Mouse (Mus musculus) common myeloid progenitor, adult 5-6 weeks (primary cell): Measurements from ENCODE around the gene Ncor1. TPM values are rescaled to one million over a fixed set of nuclear protein-coding genes. Genes with fewer than 3 reads are reported as not detected.
"Not testable (repeated sequence)": the region's sequence is repeated elsewhere in the genome, so short reads cannot be mapped to it uniquely, and the experiment has no call there.

Experiments
- ATAC-seq: replicated peaks from 2 replicates; pipeline ENCODE4 v1.8.0; 2016; ENCODE audit warnings: low read depth, mild to moderate bottlenecking, moderate TSS enrichment, inconsistent platforms; ENCODE audit not compliant: poor library complexity, severe bottlenecking
- total RNA-seq: library from RNA; stranded (forward); fragments of 200-1000, 187-1606 nt; gene quantifications from 2 replicates; pipeline ENCODE4 v1.2.3, GENCODE M21; 2017

Gene Ncor1
- total RNA-seq, 1 experiment from 2014 or later = 349 TPM

DNA sequence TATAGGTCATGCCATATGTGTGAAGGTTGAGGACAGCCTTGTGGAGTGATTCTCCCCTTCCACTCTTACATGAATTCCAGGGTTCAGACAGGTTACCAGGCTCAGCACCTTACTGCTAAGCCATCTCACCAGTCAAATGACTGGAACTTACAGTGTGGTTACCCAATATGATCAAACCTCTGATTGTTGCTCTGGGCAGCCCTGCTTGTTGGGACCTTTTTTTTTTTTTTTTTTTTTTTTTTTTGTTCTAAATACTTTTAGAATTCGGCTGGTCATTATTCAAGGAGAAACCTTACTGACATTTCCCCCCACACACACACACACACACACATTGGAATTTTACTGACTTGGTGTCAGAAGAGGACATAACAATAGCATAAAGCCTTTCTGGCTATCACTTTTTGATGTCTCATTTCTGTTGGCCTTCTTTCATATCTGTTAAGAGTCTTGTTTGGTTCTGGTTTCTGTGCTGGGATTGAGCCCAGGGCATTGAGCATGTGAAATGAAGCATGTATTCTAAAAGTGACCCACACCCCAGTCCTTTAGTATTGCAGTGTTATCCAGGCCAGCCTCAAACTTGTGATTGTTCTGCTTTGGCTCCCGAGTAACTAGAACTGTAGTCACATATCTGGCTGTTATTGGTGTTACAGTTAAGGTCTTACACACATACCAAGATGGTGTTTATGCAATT lies 5.0 kb upstream of the Ncor1 start:
- no peak for ATAC-seq

DNA sequence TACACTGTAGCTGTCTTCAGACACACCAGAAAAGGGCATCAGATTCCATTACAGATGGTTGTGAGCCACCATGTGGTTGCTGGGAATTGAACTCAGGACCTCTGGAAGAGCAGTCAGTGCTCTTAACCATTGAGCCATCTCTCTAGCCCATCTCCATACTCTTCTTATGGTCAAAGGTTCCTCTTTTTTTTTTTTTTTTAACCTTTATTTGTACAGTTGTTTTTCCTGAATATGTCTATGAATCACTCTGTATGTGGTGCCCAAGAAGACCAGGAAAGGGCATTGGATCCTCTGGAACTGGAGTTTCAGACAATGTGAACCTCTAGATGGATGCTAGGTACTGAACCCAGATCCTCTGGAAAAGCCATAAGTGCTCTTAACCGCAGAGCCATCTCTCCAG lies 4.2 kb upstream of the Ncor1 start:
- not testable (repeated sequence) for ATAC-seq

DNA sequence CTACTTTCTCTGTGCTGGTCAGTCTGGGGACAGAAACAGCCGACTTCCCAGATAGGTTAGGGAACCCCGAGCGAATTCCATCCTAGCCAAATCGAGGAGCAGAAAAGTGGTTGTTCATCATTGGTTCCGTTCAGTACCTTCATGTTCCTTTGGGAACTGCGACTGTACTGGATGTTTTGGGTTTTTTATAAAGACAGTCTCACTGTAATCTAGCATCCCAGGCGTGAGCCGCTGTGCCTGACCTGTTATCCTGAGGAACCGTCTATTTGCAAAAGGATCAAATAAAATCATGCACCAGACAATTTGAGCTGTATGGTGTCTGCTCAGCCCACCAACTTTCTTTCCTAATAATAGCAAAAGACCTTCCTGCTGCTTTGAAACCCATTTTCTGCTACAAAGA lies 439 bp upstream of the Ncor1 start:
- no peak for ATAC-seq

DNA sequence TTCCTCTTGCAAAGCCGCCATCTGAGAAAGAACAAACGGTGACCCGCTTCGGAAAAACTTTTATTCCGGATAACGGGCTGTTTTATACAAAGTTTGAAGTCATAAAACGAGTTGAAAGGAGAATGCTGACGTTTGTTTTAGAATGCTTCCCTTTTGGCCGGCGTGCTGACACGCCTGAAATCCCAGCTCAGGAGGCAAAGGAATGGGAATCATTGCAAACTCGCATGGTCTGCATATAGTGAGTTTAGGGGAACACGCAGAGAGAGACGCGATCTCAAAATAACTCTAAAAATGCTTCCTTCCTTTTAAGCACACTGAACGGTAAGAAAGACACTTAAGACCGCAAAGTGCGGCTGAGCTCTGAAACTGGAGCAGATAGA lies 460 bp downstream of the Ncor1 start:
- no peak for ATAC-seq

DNA sequence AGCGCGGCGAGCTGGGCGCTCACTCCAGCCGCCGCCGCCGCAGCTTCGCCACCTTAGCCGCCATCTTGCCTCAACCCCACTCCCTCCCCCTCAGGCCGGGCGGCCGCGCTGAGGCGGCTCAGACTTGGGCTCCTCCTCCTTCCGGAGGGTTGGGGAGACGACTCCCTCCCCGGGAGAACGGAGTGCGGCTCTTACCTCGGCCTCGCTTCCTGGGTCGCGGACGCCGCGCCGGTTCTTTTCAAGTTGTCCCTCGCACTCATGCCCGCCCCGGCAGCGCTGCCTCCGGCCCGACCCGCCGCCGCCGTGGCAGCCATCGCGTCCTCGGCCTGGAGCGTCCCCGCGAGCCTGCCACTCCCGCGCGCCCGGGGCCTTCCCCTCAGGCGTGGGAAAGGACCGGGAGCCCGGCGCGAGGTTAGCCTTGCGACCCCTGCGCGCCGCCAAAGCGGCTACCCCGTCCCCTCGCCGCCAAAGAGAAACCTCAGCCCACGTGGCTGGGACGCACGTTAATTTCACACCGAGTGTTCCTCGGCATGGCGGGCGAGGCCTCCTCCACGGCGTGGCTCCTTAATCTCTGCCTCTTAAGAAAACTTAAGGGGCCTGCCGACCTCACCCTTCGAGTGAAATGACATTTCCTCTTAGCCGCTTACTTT lies 975 bp downstream of the Ncor1 start:
- ATAC-seq = peak; percentile 81

DNA sequence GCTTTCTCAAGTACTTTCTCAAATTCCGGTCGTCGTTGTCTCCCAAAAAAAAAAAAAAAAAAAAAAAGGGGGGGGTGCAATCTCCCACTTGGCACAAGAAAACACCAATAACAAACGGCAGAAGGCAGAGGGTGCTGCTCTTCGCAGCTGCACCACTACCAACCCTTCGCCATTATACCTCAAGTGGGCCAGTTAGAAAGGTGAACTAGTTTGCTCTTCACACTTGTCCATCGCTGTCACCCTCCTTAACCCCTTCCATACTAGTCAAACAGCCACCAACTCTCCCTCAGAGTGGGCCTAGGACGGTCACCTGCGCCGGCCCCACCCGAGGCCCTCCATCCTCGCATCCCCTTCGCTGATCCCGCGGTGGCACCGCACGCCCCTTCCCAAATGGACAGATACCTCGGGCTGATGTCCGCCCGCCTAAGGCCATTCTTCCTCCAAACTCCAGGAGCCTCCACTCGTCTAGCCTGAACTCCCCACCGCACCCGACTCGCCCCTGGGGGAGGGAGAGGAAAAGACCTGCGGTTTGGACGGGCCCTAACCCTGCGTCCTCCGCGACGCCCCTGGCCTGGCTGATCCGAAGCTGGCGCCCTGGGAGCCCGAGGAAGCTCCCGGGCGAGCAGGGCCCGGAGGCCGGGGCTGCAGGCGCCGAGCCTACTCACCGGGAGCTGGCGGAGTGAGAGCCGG lies 1.7 kb downstream of the Ncor1 start:
- ATAC-seq = peak; percentile 30

DNA sequence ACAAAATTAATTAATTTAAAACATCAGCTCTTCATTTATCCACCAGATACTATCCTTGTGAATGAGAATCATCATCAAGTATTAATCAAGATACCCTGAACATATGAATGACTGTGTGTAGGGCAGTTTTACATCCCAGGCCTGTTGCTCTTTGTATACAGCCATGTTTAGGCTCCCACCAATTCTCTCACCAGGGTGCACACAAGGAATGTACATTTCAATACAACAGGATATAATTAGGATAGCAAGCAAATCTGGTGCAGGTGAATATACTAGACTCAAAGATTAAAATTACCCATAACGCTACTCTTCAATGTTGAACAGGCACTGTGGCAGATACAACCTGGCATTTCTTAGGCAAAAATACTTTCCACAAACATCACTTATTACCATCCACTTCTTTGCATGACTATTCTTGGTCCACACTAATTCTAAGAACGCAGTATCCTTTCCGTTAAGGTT lies 2.3 kb downstream of the Ncor1 start:
- no peak for ATAC-seq

DNA sequence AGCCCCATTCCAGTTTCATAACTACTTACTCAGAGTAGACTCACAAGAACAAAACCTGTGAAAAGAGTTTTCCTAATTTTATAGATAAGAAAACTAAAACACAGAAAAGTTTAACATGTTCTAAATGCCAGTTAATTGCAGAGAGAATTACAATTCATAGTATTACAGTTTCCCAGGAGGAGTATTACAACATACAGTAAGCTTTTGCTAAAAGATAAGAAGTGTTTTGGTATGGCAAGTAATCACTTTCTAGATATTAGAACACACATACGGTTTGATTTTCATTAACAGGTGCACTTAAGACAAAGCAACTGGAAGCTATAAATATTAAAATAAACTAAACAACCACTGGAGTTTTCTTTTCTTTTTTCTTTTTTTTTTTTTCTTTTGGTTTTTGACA lies 3.1 kb downstream of the Ncor1 start:
- no peak for ATAC-seq

DNA sequence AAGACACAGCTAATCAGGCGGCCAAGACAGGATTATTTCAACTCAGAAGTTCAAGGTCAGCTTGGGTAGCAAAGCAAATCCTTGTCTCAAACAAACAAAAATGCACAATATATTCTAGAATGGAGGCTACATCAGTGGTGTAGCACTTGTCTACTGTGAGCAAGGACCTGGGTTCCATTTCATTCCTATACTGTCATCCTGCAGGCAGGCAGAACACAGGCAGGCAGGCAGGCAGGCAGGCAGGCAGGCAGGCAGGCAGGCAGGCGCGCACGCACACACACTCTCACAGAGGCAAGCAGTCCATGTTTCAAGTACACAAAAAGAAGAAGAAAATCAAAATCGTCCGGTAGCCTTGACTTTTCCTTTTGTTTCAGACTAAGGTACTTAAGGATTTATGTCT lies 9.4 kb downstream of the Ncor1 start:
- no peak for ATAC-seq

DNA sequence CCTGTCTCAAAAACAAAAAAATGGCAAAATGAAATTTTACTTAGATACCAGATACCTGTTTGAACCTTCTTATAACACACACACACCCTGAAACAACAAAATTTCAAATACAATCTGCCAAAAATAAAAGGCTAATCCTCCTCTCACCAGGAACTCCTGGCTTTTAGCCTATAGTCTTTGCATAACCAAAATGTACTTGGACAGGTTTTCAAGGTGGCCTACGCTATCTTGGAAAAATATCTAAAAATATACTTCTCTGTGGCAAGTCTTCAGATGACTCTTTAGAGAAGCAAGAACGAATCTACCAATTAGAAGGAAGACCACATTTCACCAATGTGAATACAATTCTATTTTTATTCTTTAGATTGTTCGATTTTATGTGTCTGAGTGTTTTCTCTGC lies 12.5 kb downstream of the Ncor1 start:
- ATAC-seq = no peak

DNA sequence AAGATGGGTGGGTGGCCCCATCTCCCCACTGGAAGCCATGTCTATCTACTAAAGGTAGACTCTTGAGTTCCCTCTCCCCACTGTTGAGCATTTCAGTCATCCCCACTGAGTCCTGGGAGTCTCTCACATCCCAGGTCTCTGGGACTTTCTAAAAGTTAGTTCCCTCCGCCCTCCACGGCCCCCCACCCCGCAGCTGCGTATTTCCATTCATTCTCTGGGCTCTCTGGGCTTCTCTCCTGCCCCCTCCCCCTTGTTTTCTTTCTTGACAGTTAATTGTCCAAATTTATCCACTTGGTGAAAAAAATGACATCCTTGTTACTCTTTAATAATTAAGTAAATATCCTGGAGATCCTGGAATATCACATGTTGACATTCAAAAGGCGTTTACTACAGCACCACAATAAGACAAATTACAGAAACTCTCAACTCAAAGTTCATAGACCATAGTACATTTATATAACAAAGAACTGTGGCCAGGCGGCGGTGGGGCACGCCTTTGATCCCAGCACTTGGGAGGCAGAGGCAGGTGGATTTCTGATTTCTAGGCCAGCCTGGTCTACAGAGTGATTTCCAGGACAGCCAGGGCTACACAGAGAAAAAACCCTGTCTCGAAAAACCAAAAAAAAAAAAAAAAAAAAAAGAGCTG lies 17.5 kb downstream of the Ncor1 start:
- ATAC-seq = no peak

DNA sequence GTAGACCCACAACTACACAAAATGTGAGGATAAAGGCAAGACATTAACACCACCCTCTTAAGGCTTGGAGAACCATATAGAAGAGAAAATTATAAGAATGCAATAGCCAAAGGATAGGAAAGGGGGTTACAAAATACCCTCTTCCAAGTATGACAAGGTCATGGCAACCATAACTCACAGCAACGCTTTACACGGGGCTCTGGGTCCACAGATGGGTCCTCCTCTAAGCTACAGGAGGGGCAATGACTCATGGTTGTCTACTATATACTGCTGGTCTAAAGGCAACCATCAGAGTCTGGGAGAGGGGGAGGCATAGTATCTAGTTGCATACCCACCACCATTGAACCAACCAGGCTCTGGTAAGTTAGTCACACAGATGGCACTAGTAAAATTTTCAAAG lies 26.1 kb downstream of the Ncor1 start:
- ATAC-seq = no peak

DNA sequence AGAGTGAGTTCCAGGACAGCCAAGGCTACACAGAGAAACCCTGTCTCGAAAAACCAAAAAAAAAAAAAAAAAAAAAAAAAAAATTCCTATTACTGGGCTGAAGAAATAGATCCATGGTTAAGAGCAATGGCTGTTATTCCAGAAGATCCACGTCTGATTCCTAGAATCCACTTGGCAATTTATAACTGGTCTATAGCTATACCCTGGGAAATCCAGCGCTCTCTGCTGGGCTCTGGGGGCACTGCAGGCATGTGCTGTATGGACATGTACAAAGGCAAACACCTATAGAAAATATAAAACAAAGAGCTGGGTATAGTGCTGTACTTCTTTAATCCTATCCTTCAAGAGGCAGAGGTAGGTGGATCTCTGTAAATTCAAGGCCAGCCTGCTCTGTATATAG lies 31.2 kb downstream of the Ncor1 start:
- peak; percentile 47; the same call in 1 of the 2 replicates for ATAC-seq

DNA sequence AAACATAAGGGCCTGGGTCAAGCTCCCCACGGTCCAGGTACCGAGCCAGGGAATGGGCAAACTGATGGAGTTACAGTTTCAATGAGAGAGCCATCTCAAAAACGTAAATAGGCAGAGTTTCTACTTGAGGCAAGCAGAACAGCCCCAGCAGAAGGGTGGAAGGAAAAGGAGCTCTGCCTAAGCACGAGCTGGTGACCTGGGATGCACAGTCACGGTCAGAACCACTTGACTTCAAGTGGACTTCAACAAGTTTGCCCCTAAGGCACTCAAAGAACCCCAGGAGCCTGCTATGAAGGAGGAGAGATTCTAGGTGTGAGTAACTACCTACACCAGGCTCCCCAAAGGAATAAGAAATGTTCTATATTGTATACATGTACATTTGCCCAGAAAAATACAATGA lies 32.1 kb downstream of the Ncor1 start:
- no peak for ATAC-seq

DNA sequence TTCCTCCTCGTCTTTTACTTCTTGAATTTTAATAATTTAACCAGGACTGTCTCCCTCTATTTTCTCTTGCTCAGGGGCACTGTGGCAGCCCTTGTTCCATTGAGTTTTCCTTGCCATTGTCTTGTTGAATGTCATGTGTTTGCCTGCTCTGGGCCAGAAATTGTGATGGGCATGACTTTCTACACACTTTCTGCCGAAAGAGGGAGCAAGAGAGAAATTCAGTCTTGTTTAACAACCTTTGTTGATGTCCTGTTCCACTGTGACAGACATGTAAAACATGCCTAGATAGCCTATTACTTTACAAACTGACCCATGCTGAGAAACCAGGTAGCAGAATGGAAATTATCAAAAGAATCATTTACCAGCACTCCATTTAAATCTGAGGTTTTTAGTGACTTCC lies 33.8 kb downstream of the Ncor1 start:
- ATAC-seq = no peak

DNA sequence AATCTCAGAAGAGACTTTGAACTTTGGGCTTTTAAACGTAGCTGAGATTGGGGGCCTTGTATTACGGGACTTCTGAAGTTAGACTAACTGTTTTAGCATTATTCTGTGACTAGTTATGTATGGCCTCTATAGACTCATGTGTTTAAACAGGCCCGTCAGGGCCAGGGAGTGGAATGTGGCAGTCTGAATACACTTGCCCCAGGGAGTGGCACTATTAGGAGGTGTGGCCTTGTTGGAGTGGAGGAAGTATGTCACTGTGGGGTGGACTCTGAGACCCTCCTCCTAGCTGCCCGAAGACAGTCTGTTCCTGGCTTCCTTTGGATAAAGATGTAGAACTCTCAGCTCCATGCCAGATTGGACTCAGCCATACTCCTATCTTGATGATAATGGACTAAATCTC lies 43.3 kb downstream of the Ncor1 start:
- ATAC-seq = no peak

DNA sequence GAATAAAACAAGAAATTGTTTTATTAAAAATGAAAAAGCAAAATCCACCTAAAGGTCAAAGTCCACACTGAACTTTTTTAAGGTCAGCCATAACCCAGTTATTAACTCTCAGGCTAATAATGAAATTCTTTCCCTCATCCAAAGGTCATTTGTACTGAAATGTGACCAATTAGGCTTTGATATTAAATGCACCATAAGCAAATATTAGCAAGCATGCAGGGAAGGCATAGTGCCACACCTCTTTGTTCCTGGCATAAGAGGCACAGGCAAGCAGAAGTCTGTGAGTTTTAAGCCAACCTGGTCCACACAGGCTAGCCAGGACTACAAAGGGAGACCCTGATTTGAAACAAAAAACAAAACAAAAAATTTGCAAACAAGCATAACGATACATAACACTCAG lies 48.7 kb downstream of the Ncor1 start:
- no peak for ATAC-seq

DNA sequence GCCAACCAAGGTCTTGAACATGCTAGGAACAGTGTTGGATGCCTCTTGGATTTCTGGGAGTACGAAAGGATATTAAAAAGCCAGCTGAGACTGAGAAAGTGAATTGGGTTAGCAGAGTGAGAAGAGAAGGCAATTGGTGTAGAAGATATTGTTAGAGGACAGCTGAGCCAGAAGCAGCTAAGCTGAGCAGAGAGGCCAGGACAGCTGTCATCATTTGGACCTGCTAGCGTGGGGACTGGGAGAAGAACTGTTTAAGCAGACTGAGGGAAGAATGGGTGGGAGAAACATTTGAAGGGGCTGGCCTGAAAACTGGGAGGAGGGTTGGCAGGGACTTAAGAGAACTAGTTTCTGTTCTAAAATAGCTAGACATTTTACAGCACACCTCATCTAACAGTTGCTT lies 49.5 kb downstream of the Ncor1 start:
- no peak for ATAC-seq

DNA sequence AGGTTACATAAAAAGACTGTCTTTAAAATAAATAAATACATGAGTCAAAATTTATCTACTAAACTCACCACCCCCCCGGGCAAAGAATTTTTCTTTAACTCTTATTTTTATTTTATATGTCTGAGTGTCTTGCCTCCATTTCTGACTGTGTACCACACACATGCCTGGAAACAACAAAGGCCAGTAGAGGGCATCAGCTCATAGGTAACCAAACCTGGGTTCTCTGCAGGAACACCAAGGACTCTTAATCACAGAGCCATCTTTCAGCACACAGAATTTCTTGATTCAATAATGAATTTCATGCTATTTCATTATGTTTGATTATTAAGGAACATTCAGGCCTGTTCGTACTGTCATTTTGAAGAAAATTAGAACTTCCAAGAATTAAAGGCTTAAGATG lies 61.9 kb downstream of the Ncor1 start:
- no peak for ATAC-seq

DNA sequence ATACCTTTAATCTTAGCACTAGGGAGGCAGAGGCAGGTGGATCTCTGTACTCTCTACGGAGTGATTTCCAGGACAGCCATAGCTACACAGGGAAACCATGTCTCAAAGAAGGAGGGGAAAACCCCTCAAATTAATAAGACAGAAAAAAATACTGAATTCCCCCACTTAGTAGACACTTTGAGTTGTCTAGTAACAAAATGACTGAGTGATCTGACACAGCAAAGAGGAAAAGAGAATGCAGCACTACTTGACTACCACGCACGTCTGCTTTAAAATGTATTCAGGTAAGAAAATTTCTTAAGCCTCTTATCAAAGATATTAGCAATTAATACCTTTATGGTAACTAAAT lies 70.0 kb downstream of the Ncor1 start:
- no peak for ATAC-seq
